Mouse (Mus musculus): Measurements from ENCODE around the gene Phactr2. TPM values are rescaled to one million over a fixed set of nuclear protein-coding genes. Genes with fewer than 3 reads are reported as not detected.
"Not testable (repeated sequence)": the region's sequence is repeated elsewhere in the genome, so short reads cannot be mapped to it uniquely, and the experiment has no call there.

Phactr2 gene
- total RNA-seq, 2 experiments from 2014 or later, result 16.0 to 19.6 TPM

DNA sequence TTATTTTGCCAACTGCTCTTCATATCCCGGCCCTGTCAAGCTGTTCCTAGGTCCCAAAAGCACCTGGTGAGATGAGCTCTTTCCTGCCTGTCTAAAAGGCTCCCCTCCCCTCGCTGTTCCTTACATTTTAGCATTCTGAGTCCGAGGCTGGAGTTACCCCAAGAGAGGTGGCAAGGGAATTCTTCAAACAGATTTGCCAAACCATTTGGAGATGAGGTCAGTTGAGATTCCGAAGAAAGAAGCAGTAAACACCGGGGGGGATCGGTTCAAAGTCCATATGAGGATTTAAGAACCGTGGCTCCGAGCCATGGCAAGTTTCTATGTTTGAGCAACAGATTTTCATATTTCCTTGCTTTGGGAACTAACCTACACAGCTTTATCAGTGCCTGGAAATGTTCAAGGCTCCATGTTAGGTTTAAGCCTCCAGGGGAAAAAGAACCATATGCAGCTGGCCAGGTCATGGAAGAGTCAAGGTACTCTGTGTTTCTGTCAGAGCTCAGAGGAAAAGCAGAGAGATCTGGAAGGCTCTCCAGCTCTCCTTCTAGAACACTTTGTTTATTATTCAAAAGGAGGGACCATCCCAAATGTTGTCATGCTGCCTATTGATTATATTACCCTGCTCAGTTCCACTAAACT is 277.2 kb downstream of the Phactr2 start:
- Histone ChIP-seq H3K4me3 (no peak overlapping the region), H3K27ac (no peak overlapping the region)
- no peak for TF ChIP-seq CTCF (IDR thresholded peaks at IDR 0.05)
- no peak for DNase-seq
- intact Hi-C loops (cut with DNase I), result no loop called here

DNA sequence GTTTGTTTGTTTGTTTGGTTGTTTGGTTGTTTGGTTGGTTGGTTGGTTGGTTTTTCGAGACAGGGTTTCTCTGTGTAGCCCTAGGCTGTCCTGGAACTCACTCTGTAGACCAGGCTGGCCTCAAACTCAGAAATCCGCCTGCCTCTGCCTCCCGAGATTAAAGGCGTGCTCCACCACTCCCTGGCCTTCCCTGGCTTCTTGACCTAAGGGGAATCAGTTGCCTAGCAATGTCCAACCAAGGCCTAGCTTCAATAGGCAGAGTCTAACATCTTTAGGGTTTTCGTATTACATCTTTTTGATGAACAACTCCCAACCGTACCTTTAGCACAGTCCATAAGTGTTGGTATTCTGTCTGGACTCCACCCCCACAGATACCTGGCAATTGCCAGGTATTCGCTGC is 280.7 kb downstream of the Phactr2 start:
- peak overlapping the region; percentile 86 for H3K4me3 ChIP-seq
- intact Hi-C loops (cut with DNase I), result loop anchor here (2.0 to 5.0 kb wide), 2 partner anchors 106 to 131 kb away; no protein-coding TSS in a partner anchor
- DNase-seq, result not testable (repeated sequence)
- H3K27ac ChIP-seq, result peak overlapping the region; percentile 99; the same call in 1 of the 2 replicates

DNA sequence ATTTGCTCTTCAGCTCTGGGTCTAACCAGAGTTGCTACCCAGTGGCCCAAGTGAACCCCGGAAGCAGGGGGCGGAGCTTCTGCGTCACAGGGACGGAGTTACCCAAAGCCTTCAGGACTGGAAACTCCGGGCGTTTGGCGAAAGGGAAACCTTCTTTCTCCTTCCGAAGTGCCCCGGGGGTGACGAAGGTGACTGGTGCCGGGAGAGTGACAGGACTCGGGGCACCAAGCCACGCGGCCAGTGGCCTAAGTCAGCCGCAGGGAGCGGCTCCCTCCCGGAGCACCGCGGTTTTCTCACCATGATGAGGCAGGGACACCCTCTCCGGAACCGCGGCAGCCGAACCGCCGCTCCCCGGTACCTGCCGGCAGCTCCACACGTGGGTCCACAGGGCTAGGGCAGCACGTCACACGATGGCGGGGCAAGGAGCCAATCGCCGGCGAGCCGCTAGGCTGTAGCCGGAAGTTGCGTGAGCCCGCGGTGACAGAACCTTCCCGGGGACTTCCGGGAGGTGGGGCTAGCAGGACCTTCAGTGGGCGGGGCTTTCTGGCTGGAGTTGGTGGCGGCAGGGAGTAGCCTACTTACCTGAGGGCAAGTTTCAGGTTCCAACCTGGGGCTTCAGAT is 281.4 kb downstream of the Phactr2 start, which contains the start of gene Ltv1:
Gene Ltv1, minus strand, starts transcription at position 438 of the 621 bp plus-strand sequence.
- Histone ChIP-seq H3K27ac (peak within 1 kb of the TSS; percentile 99), H3K4me3 (peak within 1 kb of the TSS; percentile 86)
- intact Hi-C loops (cut with DNase I), result loop anchor here (2.0 to 5.0 kb wide), 2 partner anchors 106 to 132 kb away; no protein-coding TSS in a partner anchor
- 0 out of 2 replicates have a peak, but pooled peaks have one; percentile 0 for TF ChIP-seq CTCF (IDR thresholded peaks at IDR 0.05)
- DNase-seq, result peak; percentile 99

DNA sequence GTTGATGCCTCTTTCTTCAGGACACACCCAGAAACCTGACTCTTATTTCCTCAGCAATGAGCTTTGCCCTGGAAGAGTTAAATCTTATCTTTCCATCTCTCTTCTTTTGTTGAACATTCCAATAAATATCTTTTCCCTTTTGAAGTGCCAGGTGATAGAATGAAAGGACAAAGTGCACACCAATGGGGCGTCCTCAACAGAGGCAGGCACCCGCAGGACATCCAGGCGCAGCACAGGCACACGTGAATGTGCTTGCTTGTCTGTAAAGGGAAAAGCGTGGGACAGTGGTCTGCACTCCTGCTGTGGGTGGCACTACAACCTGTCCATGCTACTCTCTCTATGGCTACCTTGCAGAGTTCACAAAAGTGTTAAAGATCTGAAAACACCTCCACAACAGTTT is 284.3 kb downstream of the Phactr2 start:
- no peak for DNase-seq
- Histone ChIP-seq H3K27ac (no peak overlapping the region), H3K4me3 (no peak overlapping the region)
- TF ChIP-seq CTCF (IDR thresholded peaks at IDR 0.05), result no peak
- intact Hi-C loops (cut with DNase I), result loop anchor here (5.0 kb wide), 1 partner anchor 103 kb away; no protein-coding TSS in a partner anchor

DNA sequence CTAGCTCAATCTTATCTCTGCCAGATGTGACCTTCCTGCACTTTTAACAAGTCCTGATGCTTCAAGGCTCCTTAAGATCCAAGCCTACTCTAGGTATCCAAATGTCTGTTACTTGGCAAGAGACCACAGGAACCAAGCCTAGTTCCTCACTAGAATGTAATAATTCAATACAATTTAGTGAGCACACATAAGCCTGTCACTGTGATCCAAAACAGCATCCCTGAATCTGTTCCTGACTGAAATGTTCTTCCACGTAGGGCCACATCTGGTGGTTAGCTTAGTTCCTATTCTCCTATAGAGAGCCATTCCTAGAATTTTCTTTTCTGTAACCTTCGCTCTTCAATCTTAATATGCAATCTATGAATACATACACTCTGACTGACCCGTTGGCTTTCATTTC is 287.5 kb downstream of the Phactr2 start:
- no peak for TF ChIP-seq CTCF (IDR thresholded peaks at IDR 0.05)

DNA sequence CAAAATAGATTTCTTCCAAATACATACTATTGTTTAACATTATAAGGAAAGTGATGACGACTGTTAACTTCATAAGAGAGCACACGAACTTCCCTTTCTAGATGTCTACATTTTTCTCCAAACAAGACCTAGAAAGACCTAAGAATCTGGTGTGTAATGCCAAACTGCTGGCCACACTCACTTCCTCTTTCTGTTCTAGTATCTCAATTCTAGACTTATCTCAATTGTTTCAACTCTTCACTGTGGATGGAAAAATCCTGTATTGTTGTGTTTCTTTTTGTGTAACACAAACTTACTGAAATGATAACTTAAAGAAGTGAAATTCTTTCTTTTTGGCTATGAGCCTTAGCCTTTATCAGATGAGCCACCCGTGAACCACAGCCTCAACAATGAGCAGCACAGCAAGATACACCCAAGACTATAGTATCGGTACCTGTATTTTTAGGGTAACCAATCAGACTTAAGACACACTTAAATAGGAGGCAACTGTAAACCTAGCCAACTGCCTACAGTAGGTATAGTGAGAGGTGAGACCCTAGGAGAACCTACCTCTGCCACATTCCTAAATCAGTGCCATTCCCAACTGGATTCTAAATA is 289.9 kb downstream of the Phactr2 start:
- intact Hi-C loops (cut with DNase I), result no loop called here
- no peak for TF ChIP-seq CTCF (IDR thresholded peaks at IDR 0.05)

More for the DNA sequence above, 287.5 kb downstream of the Phactr2 start:
- no peak overlapping the region for H3K27ac ChIP-seq
- DNase-seq, result no peak
- intact Hi-C loops (cut with DNase I), result no loop called here
- no peak overlapping the region for H3K4me3 ChIP-seq

DNA sequence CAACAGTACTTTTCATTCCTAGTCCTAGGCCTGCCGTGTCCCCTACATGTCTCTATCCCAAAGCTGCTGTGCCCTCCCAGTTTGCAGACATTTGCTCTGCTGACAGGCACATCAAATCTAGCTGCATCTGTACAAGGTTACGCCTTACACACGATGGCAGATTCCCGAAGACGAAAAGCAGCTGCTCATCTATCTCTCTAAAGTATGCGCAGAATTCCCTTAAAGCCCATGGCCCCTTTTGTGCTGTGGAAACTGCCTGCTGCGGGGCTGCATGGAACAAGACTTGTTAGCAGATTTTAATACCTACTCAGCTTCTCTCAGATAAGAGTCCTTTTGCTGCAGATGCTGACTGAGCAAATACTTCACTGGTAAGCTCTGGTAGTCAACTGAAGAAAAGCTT is 294.0 kb downstream of the Phactr2 start:
- no peak overlapping the region for H3K4me3 ChIP-seq
- DNase-seq, result no peak
- TF ChIP-seq CTCF (IDR thresholded peaks at IDR 0.05), result no peak
- no peak overlapping the region for H3K27ac ChIP-seq
- intact Hi-C loops (cut with DNase I), result no loop called here

More for the DNA sequence above, 289.9 kb downstream of the Phactr2 start:
- Histone ChIP-seq H3K4me3 (no peak overlapping the region), H3K27ac (no peak overlapping the region)
- no peak for DNase-seq

DNA sequence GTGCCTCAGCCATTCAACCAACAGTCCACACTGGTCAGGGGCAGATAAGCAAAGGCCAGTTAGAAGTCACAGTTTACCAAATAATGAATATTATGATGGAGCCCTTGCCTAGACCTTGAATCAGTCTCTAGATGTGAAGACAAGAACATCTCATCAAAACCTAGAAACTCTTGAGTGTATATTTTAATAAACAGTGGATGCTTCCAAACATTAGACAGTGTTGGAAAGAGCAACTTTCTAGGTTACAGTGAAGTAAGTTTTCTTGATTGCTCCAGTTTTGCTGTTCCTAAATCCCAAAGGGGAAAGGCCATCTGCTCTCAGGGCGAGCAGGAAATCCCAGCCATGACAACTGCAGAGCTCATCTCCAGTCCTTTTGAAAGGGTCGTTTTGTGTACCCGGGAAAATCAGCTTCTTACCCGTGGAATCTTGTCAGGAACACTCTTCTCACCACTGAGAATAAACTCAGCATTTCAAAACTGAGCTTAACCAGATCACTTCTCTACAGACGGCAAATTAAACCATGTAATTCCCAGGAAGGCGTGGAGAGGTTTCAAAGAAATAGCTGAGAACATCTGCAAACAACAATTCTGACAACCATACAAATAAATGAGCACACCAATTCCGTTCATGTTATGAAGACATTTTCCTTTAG is 296.1 kb downstream of the Phactr2 start, which contains the start of gene Zc2hc1b:
Gene Zc2hc1b, minus strand, starts transcription at position 51 of the 652 bp plus-strand sequence.
- intact Hi-C loops (cut with DNase I), result no loop called here
- no peak for DNase-seq
- H3K4me3 ChIP-seq, result no peak within 1 kb of the TSS
- no peak within 1 kb of the TSS for H3K27ac ChIP-seq
- no peak for TF ChIP-seq CTCF (IDR thresholded peaks at IDR 0.05)

DNA sequence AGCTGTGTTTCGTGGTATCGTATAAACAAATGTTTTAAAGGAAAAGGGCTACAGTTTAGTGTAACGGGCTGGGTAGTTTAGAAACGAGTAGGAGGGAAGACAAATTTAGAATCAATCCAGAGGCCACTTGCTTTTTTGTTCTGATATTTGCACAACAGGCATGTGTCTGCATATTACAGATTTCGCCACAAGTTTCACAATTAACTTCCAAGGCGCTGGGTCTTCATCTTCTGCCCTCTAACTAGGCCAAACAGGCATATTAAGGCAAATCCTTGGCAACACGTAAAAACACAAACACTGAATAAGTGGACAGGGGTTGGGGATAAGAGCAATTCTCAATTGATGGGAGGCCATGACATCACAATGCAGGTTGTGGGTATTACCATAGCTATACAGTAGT is 298.3 kb downstream of the Phactr2 start:
- TF ChIP-seq CTCF (IDR thresholded peaks at IDR 0.05), result no peak
- Histone ChIP-seq H3K4me3 (no peak overlapping the region), H3K27ac (no peak overlapping the region)
- no peak for DNase-seq
- intact Hi-C loops (cut with DNase I), result no loop called here

DNA sequence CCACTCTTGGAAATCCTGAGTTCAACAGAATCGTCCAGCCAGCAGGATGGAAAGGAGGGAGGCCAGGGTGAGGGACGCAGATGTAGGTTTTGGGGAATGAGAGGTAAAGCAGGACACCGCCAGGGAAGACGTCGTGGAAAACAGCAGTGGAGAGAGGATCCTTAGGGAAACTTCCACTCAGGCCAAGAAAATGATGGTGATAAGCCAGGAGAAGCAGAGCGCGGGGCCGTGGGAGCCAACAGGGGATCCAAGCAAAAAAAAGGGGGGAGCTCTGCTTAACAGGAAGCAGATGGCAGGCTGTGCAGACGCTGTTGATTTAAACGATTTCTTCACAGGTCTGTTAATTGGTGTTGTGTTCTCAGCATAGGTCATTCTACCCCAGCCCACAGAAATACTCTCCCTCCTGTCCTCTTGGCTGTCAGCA is 301.4 kb downstream of the Phactr2 start:
- DNase-seq, result no peak
- H3K27ac ChIP-seq, result no peak overlapping the region
- intact Hi-C loops (cut with DNase I), result no loop called here
- H3K4me3 ChIP-seq, result no peak overlapping the region
- no peak for TF ChIP-seq CTCF (IDR thresholded peaks at IDR 0.05)

DNA sequence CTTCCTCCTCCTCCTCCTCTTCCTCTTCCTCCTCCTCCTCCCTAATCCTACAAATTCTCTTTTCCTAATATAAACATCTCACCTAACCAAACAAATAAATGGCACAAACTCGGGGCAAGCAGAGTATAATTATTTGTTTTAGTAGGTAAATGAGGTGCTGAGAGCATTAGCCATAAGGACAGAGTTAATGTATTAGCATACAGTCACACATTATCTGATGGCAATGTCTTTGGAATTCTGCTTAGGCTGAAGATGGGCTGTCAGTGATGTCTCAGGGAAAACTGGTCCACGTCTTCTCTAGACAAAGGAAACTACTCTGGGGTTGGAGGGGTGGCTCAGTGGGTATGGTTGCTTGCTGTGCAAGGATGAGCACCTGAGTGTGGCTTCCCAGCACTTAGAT is 302.8 kb downstream of the Phactr2 start:
- H3K27ac ChIP-seq, result no peak overlapping the region
- intact Hi-C loops (cut with DNase I), result no loop called here

DNA sequence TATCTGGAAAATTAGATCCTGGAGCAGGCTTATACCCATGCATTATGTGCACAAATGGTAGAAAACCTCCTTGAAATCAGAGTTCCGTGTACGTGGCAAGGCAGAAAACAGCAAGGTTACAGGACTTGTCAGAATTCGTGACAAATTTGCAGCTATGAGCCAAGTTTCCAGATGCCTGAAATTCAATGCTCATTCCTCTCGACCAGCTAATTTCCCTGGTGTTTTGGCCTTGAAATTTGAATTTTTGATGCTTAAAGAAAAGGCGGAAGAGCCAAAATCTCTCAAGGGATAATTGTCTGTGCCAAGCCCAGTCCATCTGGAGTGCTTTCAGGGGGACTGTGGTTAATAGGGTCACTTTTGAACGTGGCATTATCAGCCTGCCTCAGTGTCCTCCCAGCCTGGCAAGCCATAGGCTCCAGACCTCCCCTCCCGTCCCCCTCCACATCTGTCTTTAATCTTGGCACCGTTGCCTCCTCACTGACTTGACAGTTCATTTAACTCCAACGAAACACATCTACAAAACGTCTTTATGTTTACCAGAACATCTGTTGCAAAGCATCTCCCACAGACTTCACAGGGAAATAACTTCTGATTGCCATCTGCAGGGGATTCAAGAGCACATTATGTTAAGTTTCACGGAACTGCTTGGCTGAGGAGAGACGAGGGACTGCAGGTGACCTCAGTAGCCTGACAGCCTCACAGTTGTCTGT is 303.3 kb downstream of the Phactr2 start:
- no peak for TF ChIP-seq CTCF (IDR thresholded peaks at IDR 0.05)
- Histone ChIP-seq H3K27ac (no peak overlapping the region), H3K4me3 (no peak overlapping the region)
- intact Hi-C loops (cut with DNase I), result no loop called here
- DNase-seq, result no peak

More for the DNA sequence above, 302.8 kb downstream of the Phactr2 start:
- no peak for TF ChIP-seq CTCF (IDR thresholded peaks at IDR 0.05)
- no peak for DNase-seq
- H3K4me3 ChIP-seq, result no peak overlapping the region

Data from gastrocnemius, adult 2 months (tissue).